Mouse (Mus musculus): ENCODE measurements around the gene Evi2b.
A peak's percentile ranks its signal among the peaks of the same experiment; 100 is the strongest.

The Evi2b gene

GRCm38 (mm10) chr11:79520772-79521171 lies 2.8 kb downstream of the Evi2b start:
- DNase-seq: no peak

GRCm38 (mm10) chr11:79519878-79520291 lies 3.7 kb downstream of the Evi2b start:
- no peak for DNase-seq

GRCm38 (mm10) chr11:79519299-79519698 lies 4.3 kb downstream of the Evi2b start:
- no peak for DNase-seq

GRCm38 (mm10) chr11:79515798-79516197 lies 7.8 kb downstream of the Evi2b start:
- no peak for DNase-seq

- no peak for DNase-seq
These were observed 8.2 kb downstream of the Evi2b start for GRCm38 (mm10) chr11:79515331-79515730.

GRCm38 (mm10) chr11:79511970-79512369 lies 11.6 kb downstream of the Evi2b start:
- no peak for DNase-seq

GRCm38 (mm10) chr11:79504506-79504905 lies 19.1 kb downstream of the Evi2b start:
- no peak for DNase-seq

- peak in 1 of 2 experiments; percentile 8 for DNase-seq
These were observed 19.7 kb downstream of the Evi2b start, which contains the start of gene Omg for GRCm38 (mm10) chr11:79503845-79504244. Gene Omg (minus strand): TSS chr11:79504084.

GRCm38 (mm10) chr11:79502917-79503316 lies 20.6 kb downstream of the Evi2b start:
- DNase-seq: no peak

GRCm38 (mm10) chr11:79494976-79495800 lies 28.4 kb downstream of the Evi2b start:
- DNase-seq: no peak

GRCm38 (mm10) chr11:79484721-79485120 lies 38.8 kb downstream of the Evi2b start:
- DNase-seq: no peak

- DNase-seq: no peak
These were observed 39.6 kb downstream of the Evi2b start for GRCm38 (mm10) chr11:79483876-79484528.

- no peak for DNase-seq
These were observed 40.2 kb downstream of the Evi2b start for GRCm38 (mm10) chr11:79483392-79483791.

GRCm38 (mm10) chr11:79468097-79468496 lies 55.5 kb downstream of the Evi2b start:
- DNase-seq: no peak

All from cerebellum, postnatal 36 days (tissue).